Mouse (Mus musculus) embryonic facial prominence, embryonic 13.5 days (tissue): Measurements from ENCODE around the gene Ifih1. TPM values are rescaled to one million over a fixed set of nuclear protein-coding genes. Genes with fewer than 3 reads are reported as not detected.

Experiments used
- polyA plus RNA-seq: library from polyadenylated mRNA; unstranded; fragments of >200 nt; fragmentation: Nextera tagmentation; extraction: Ambion mirVana; gene quantifications from 2 replicates; pipeline ENCODE4 v1.2.1, GENCODE M21; 2015

Ifih1 gene
- polyA plus RNA-seq, 1 experiment from 2014 or later = 1.1 TPM

Other genes starting within 250 kb of the Ifih1 start
- gene Dpp4, start 234.0 kb downstream of the Ifih1 start, polyA plus RNA-seq = 1.9 and 2.1 TPM in 2 replicates
- gene Gcg, start 162.6 kb downstream of the Ifih1 start, polyA plus RNA-seq = not detected in 2 replicates
- 8.4 and 11.2 TPM in 2 replicates for gene Fap, start 72.2 kb downstream of the Ifih1 start, polyA plus RNA-seq
- 1.9 and 2.1 TPM in 2 replicates for gene Gca, start 18.0 kb upstream of the Ifih1 start, polyA plus RNA-seq